Mouse (Mus musculus): ENCODE measurements at regions not wholly inside any gene's neighbourhood (a gene's known extent, or its start where the extent isn't known, plus 50 kb on each side); places are given as distances from the start of the nearest gene placed in this dataset.

DNA sequence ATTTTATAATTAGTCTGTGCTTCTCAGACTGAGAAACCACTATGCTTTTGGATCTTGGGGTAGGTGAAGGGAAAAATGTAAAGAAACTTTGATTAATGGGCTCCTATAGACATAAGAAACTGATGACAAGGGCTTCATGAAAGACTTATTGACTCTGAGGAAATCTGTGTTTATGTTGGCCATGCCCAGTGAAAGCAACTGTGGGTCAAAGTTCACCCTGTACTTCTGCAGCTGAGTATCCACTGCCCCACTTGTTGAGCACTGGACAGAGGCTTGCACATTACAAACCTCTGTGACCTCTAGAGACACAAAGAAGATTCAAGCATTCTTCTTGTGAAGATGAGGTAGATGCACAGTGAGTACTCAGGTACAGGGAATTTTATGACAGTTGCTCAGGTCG is 114.7 kb upstream of the Adra1d start:
- ATAC-seq (ENCODE audit: extremely low read depth, insufficient number of reproducible peaks, low FRiP score, poor library complexity, severe bottlenecking) (no peak), DNase-seq (ENCODE audit: low spot score) (no peak)
- no peak for TF ChIP-seq GATA1 (IDR thresholded peaks at IDR 0.05; ENCODE audit: borderline replicate concordance, low read length)
- no peak for TF ChIP-seq GATA2 (IDR thresholded peaks at IDR 0.05; ENCODE audit: borderline replicate concordance, low read depth, low read length)
- no peak for TF ChIP-seq TAL1 (conservative IDR thresholded peaks at IDR 0.05; ENCODE audit: low read depth, low read length)
- TF ChIP-seq POLR2AphosphoS5 (IDR thresholded peaks at IDR 0.05; ENCODE audit: insufficient replicate concordance, low read depth, low read length): no peak
- no peak for TF ChIP-seq CTCF (IDR thresholded peaks at IDR 0.05; ENCODE audit: low read depth, low read length)
- Histone ChIP-seq H3K36me3 (replicated peaks) (no peaks in the 10 kb centered on the region), H3K27me3 (ENCODE audit: insufficient read depth, low read length) (no peaks in the 10 kb centered on the region), H3K4me3 (ENCODE audit: low read depth, low read length) (no peak overlapping the region), H3K4me1 (ENCODE audit: insufficient read depth, low read depth, low read length) (no peaks in the 10 kb centered on the region), H3K9me3 (replicated peaks) (no peaks in the 10 kb centered on the region)

DNA sequence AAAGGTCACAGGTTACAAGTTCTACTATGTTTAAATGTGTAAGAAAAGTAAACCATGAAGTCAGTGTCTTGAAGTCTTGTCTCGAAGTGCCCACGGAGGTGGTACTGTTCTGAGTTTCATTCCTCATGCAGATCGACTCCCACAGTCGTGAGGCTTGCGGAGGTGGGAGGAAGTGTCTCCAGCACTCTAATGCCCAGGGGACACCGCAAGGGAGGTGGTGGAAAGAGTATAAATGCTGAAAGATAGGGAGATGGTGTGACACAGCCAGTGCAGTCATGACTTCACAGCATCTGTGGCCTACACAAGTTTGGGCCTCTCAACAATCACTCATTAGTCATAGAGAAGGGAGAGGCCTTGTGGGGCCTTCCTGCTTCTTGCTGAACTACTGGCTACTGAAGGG is 112.8 kb upstream of the Adra1d start:
- Histone ChIP-seq H3K4me1 (ENCODE audit: insufficient read depth, low read depth, low read length) (no peaks in the 10 kb centered on the region), H3K4me3 (ENCODE audit: low read depth, low read length) (no peak overlapping the region), H3K9me3 (replicated peaks) (no peaks in the 10 kb centered on the region), H3K27me3 (ENCODE audit: insufficient read depth, low read length) (no peaks in the 10 kb centered on the region), H3K36me3 (replicated peaks) (no peaks in the 10 kb centered on the region)
- no peak for DNase-seq (ENCODE audit: low spot score)
- no peak for ATAC-seq (ENCODE audit: extremely low read depth, insufficient number of reproducible peaks, low FRiP score, poor library complexity, severe bottlenecking)
- TF ChIP-seq TAL1 (conservative IDR thresholded peaks at IDR 0.05; ENCODE audit: low read depth, low read length) (no peak), POLR2AphosphoS5 (IDR thresholded peaks at IDR 0.05; ENCODE audit: insufficient replicate concordance, low read depth, low read length) (no peak), CTCF (IDR thresholded peaks at IDR 0.05; ENCODE audit: low read depth, low read length) (no peak), GATA1 (IDR thresholded peaks at IDR 0.05; ENCODE audit: borderline replicate concordance, low read length) (no peak), GATA2 (IDR thresholded peaks at IDR 0.05; ENCODE audit: borderline replicate concordance, low read depth, low read length) (no peak)

DNA sequence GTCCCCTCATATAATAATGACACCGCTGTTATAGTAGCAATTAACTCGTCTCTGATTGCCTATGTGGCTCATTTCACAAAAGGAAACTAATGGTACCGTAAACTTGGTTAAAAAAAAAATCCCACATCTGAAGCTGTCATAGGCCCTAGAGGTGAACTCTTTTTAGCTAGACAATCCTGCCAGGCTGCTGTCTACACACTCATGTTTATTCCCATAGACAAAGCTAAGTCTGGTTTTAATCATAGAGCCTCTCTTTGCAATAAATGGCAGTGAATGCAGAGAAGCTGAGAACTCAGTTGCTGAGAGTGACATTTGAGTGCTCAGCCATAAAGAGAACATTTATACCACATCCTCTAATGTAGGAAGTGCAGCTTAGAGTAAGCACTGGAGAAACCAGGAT is 111.3 kb upstream of the Adra1d start:
- H3K9me3 ChIP-seq (replicated peaks): no peaks in the 10 kb centered on the region
- TF ChIP-seq GATA1 (IDR thresholded peaks at IDR 0.05; ENCODE audit: borderline replicate concordance, low read length) (no peak), CTCF (IDR thresholded peaks at IDR 0.05; ENCODE audit: low read depth, low read length) (no peak), TAL1 (conservative IDR thresholded peaks at IDR 0.05; ENCODE audit: low read depth, low read length) (no peak), GATA2 (IDR thresholded peaks at IDR 0.05; ENCODE audit: borderline replicate concordance, low read depth, low read length) (no peak), POLR2AphosphoS5 (IDR thresholded peaks at IDR 0.05; ENCODE audit: insufficient replicate concordance, low read depth, low read length) (no peak)
- no peak overlapping the region for H3K4me3 ChIP-seq (ENCODE audit: low read depth, low read length)
- DNase-seq (ENCODE audit: low spot score): no peak
- no peaks in the 10 kb centered on the region for H3K4me1 ChIP-seq (ENCODE audit: insufficient read depth, low read depth, low read length)
- no peaks in the 10 kb centered on the region for H3K36me3 ChIP-seq (replicated peaks)
- ATAC-seq (ENCODE audit: extremely low read depth, insufficient number of reproducible peaks, low FRiP score, poor library complexity, severe bottlenecking): no peak
- no peaks in the 10 kb centered on the region for H3K27me3 ChIP-seq (ENCODE audit: insufficient read depth, low read length)

DNA sequence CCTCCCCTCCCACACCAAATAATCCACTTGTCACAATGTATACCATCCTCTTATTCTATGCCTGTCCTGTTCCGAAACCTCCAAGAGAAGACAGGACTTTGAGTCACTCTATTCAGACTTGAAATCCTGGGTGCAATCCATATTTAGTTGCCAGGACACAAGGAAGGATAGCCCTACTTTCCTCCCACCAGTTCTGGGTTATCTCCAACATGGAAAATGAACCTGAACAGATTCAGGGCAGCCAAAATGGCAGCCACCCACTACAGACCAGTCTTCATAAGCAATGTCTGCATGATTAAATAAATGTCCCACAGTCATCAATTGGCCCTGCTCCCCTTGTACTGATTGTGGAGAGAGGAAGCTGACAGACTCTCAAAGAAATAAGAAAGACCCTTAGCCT is 110.6 kb upstream of the Adra1d start:
- no peak for ATAC-seq (ENCODE audit: extremely low read depth, insufficient number of reproducible peaks, low FRiP score, poor library complexity, severe bottlenecking)
- Histone ChIP-seq H3K9me3 (replicated peaks) (no peaks in the 10 kb centered on the region), H3K36me3 (replicated peaks) (no peaks in the 10 kb centered on the region), H3K4me3 (ENCODE audit: low read depth, low read length) (no peak overlapping the region), H3K4me1 (ENCODE audit: insufficient read depth, low read depth, low read length) (no peaks in the 10 kb centered on the region), H3K27me3 (ENCODE audit: insufficient read depth, low read length) (no peaks in the 10 kb centered on the region)
- TF ChIP-seq TAL1 (conservative IDR thresholded peaks at IDR 0.05; ENCODE audit: low read depth, low read length) (no peak), GATA2 (IDR thresholded peaks at IDR 0.05; ENCODE audit: borderline replicate concordance, low read depth, low read length) (no peak), POLR2AphosphoS5 (IDR thresholded peaks at IDR 0.05; ENCODE audit: insufficient replicate concordance, low read depth, low read length) (no peak), CTCF (IDR thresholded peaks at IDR 0.05; ENCODE audit: low read depth, low read length) (no peak)
- no peak for DNase-seq (ENCODE audit: low spot score)

DNA sequence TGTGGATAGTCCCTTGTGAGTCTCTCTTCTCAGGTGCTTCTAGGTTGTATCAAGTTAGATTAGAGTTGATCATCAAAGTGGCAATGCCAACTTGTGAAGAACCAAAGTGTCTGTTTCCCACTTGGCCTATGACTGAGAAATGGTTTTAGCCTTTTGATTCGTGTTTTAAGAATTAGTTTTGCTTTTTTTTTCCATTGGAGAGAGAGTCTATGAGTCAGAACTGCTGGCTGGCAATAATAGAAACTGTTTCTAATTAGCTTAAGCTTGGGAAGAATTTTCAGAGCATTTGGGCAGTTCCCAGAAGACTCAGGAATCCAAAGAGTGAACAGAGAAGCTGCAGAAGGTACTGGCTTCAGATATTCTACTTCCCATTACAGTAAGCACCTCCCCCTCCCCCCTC is 110.1 kb upstream of the Adra1d start:
- Histone ChIP-seq H3K4me1 (ENCODE audit: insufficient read depth, low read depth, low read length) (no peaks in the 10 kb centered on the region), H3K4me3 (ENCODE audit: low read depth, low read length) (no peak overlapping the region), H3K27me3 (ENCODE audit: insufficient read depth, low read length) (no peaks in the 10 kb centered on the region), H3K36me3 (replicated peaks) (no peaks in the 10 kb centered on the region), H3K9me3 (replicated peaks) (no peaks in the 10 kb centered on the region)
- ATAC-seq (ENCODE audit: extremely low read depth, insufficient number of reproducible peaks, low FRiP score, poor library complexity, severe bottlenecking) (no peak), DNase-seq (ENCODE audit: low spot score) (no peak)
- TF ChIP-seq TAL1 (conservative IDR thresholded peaks at IDR 0.05; ENCODE audit: low read depth, low read length) (no peak), POLR2AphosphoS5 (IDR thresholded peaks at IDR 0.05; ENCODE audit: insufficient replicate concordance, low read depth, low read length) (no peak), CTCF (IDR thresholded peaks at IDR 0.05; ENCODE audit: low read depth, low read length) (no peak), GATA1 (IDR thresholded peaks at IDR 0.05; ENCODE audit: borderline replicate concordance, low read length) (no peak), GATA2 (IDR thresholded peaks at IDR 0.05; ENCODE audit: borderline replicate concordance, low read depth, low read length) (no peak)

DNA sequence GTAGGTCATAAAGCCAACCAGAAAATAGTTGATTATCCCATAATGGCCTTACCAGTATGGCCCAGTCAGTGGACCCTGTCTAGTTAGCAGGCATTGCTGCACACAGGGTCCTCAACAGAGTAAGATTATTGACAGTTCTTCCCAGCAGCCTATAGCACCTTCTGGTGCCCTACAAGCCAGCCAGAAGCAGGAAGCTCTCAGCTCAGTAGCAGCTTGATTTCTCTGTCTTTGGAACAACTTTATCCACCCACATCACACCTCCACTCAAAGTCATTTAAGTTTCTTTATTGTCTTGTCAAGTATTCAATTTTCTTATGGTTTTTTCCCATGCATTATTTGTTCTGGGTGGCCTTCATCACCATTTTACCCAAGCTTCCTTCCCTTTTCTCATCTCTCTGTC is 108.8 kb upstream of the Adra1d start:
- H3K4me3 ChIP-seq (ENCODE audit: low read depth, low read length): no peak overlapping the region
- DNase-seq (ENCODE audit: low spot score) (no peak), ATAC-seq (ENCODE audit: extremely low read depth, insufficient number of reproducible peaks, low FRiP score, poor library complexity, severe bottlenecking) (no peak)
- H3K36me3 ChIP-seq (replicated peaks): no peaks in the 10 kb centered on the region
- H3K4me1 ChIP-seq (ENCODE audit: insufficient read depth, low read depth, low read length): no peaks in the 10 kb centered on the region
- TF ChIP-seq GATA1 (IDR thresholded peaks at IDR 0.05; ENCODE audit: borderline replicate concordance, low read length) (no peak), TAL1 (conservative IDR thresholded peaks at IDR 0.05; ENCODE audit: low read depth, low read length) (no peak), GATA2 (IDR thresholded peaks at IDR 0.05; ENCODE audit: borderline replicate concordance, low read depth, low read length) (no peak), CTCF (IDR thresholded peaks at IDR 0.05; ENCODE audit: low read depth, low read length) (no peak), POLR2AphosphoS5 (IDR thresholded peaks at IDR 0.05; ENCODE audit: insufficient replicate concordance, low read depth, low read length) (no peak)
- no peaks in the 10 kb centered on the region for H3K9me3 ChIP-seq (replicated peaks)
- no peaks in the 10 kb centered on the region for H3K27me3 ChIP-seq (ENCODE audit: insufficient read depth, low read length)

DNA sequence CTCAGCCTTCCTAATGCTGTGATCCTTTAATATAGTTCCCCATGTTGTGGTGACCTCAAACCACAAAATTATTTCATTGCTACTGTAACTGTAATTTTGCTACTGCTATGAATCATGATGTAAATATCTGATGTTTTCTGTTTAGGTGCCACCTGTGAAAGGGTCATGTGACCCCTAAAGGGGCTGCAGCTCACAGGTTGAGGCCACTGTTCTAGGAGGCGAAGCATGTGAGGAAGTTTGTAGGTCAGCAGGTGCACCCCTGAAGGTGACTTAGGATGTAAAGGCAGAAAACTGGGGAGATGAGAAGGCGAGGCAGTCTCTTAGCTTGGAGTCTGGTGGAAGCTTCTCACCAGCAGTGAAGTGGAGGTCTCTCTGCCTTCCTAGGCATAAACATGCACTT is 105.8 kb upstream of the Adra1d start:
- Histone ChIP-seq H3K36me3 (replicated peaks) (no peaks in the 10 kb centered on the region), H3K4me1 (ENCODE audit: insufficient read depth, low read depth, low read length) (no peaks in the 10 kb centered on the region), H3K27me3 (ENCODE audit: insufficient read depth, low read length) (no peaks in the 10 kb centered on the region), H3K9me3 (replicated peaks) (no peaks in the 10 kb centered on the region), H3K4me3 (ENCODE audit: low read depth, low read length) (no peak overlapping the region)
- DNase-seq (ENCODE audit: low spot score): no peak
- ATAC-seq (ENCODE audit: extremely low read depth, insufficient number of reproducible peaks, low FRiP score, poor library complexity, severe bottlenecking): no peak
- TF ChIP-seq GATA1 (IDR thresholded peaks at IDR 0.05; ENCODE audit: borderline replicate concordance, low read length) (no peak), GATA2 (IDR thresholded peaks at IDR 0.05; ENCODE audit: borderline replicate concordance, low read depth, low read length) (no peak), POLR2AphosphoS5 (IDR thresholded peaks at IDR 0.05; ENCODE audit: insufficient replicate concordance, low read depth, low read length) (no peak), CTCF (IDR thresholded peaks at IDR 0.05; ENCODE audit: low read depth, low read length) (no peak), TAL1 (conservative IDR thresholded peaks at IDR 0.05; ENCODE audit: low read depth, low read length) (no peak)
